Mouse (Mus musculus) cerebellum, adult 18-20 months (tissue): ENCODE results near the gene Mdm2.

ENCODE experiments used
- DNase-seq, 2 experiments: peaks; one replicate each; pipeline ENCODE4 v3.0.0; 2021

The Mdm2 gene

GRCm38 (mm10) chr10:117666947-117667630 is 43.5 kb downstream of the Mdm2 start:
- no peak for DNase-seq

GRCm38 (mm10) chr10:117666361-117666760 is 44.2 kb downstream of the Mdm2 start:
- DNase-seq, result no peak

- DNase-seq, result no peak
Measured at GRCm38 (mm10) chr10:117665376-117666275, 44.9 kb downstream of the Mdm2 start.

GRCm38 (mm10) chr10:117664926-117665209 is 45.7 kb downstream of the Mdm2 start:
- no peak for DNase-seq

- no peak for DNase-seq
Measured at GRCm38 (mm10) chr10:117664208-117664925, 46.2 kb downstream of the Mdm2 start.

GRCm38 (mm10) chr10:117663865-117664200 is 46.7 kb downstream of the Mdm2 start:
- no peak for DNase-seq

- DNase-seq, result no peak
Measured at GRCm38 (mm10) chr10:117663056-117663864, 47.3 kb downstream of the Mdm2 start.

GRCm38 (mm10) chr10:117662316-117663055 is 48.1 kb downstream of the Mdm2 start:
- no peak for DNase-seq

GRCm38 (mm10) chr10:117659819-117660218 is 50.7 kb downstream of the Mdm2 start:
- DNase-seq, result no peak

GRCm38 (mm10) chr10:117659430-117659813 is 51.1 kb downstream of the Mdm2 start:
- no peak for DNase-seq

GRCm38 (mm10) chr10:117658522-117659429 is 51.8 kb downstream of the Mdm2 start:
- no peak for DNase-seq

GRCm38 (mm10) chr10:117657659-117658306 is 52.8 kb downstream of the Mdm2 start:
- no peak for DNase-seq

- no peak for DNase-seq
Measured at GRCm38 (mm10) chr10:117656985-117657658, 53.4 kb downstream of the Mdm2 start.

GRCm38 (mm10) chr10:117656662-117656962 is 53.9 kb downstream of the Mdm2 start:
- no peak for DNase-seq

- no peak for DNase-seq
Measured at GRCm38 (mm10) chr10:117655908-117656661, 54.5 kb downstream of the Mdm2 start.

GRCm38 (mm10) chr10:117655460-117655859 is 55.1 kb downstream of the Mdm2 start:
- no peak for DNase-seq

- DNase-seq, result no peak
Measured at GRCm38 (mm10) chr10:117654576-117655123, 55.9 kb downstream of the Mdm2 start.

- no peak for DNase-seq
Measured at GRCm38 (mm10) chr10:117653779-117654173, 56.8 kb downstream of the Mdm2 start.
